Mouse (Mus musculus) heart, embryonic 12.5 days (tissue): ENCODE results near the gene Poc5. TPM values are rescaled to one million over a fixed set of nuclear protein-coding genes. Genes with fewer than 3 reads are reported as not detected.

ENCODE experiments used
- ATAC-seq: fragments of 200-750 bp; cut with Nextera tagmentation; 2 replicates; pipeline ENCODE4 v1.8.0; 2017; ENCODE audit warnings: moderate TSS enrichment, moderate library complexity; ENCODE audit not compliant: insufficient number of reproducible peaks, low FRiP score
- H3K27ac ChIP-seq: fragments of 300-500 bp; sonication (generic); 2 replicates; pipeline ENCODE4 v1.5.1; 2016; ENCODE audit warnings: mild to moderate bottlenecking, moderate library complexity; ENCODE audit not compliant: poor library complexity, severe bottlenecking
- H3K27me3 ChIP-seq: fragments of 300-500 bp; sonication (generic); replicated peaks from 2 replicates; pipeline ENCODE4 v1.6.1; 2016; ENCODE audit warnings: mild to moderate bottlenecking, moderate library complexity
- H3K36me3 ChIP-seq: fragments of 300-500 bp; sonication (generic); 2 replicates; pipeline ENCODE4 v1.6.1; 2016; ENCODE audit warnings: mild to moderate bottlenecking, moderate library complexity
- H3K4me1 ChIP-seq: fragments of 300-500 bp; sonication (generic); replicated peaks from 2 replicates; pipeline ENCODE4 v1.6.1; 2016; ENCODE audit warnings: mild to moderate bottlenecking
- H3K4me2 ChIP-seq: fragments of 300-500 bp; sonication (generic); 2 replicates; pipeline ENCODE4 v1.6.1; 2016; ENCODE audit warnings: mild to moderate bottlenecking, moderate library complexity
- H3K4me3 ChIP-seq: fragments of 300-500 bp; sonication (generic); 2 replicates; pipeline ENCODE4 v1.5.1; 2016; ENCODE audit warnings: mild to moderate bottlenecking
- H3K9ac ChIP-seq: fragments of 300-500 bp; sonication (generic); 2 replicates; pipeline ENCODE4 v1.6.1; 2016; ENCODE audit warnings: mild to moderate bottlenecking, moderate library complexity
- H3K9me3 ChIP-seq: fragments of 300-500 bp; sonication (generic); replicated peaks from 2 replicates; pipeline ENCODE4 v1.6.1; 2016; ENCODE audit warnings: mild to moderate bottlenecking, moderate library complexity
- WGBS: fragments of 180-500 bp; shearing (Covaris S2); methylation state at CpG from one replicate; pipeline ENCODE4 v1.1.7; 2016; 5-methylcytosine and 5-hydroxymethylcytosine counted together
- polyA plus RNA-seq: library from polyadenylated mRNA; unstranded; fragments of >200 nt; fragmentation: Nextera tagmentation; extraction: Ambion mirVana; gene quantifications from 2 replicates; pipeline ENCODE4 v1.2.1, GENCODE M21; 2016

Poc5 gene
- 13.7 and 14.1 TPM in 2 replicates for polyA plus RNA-seq

DNA sequence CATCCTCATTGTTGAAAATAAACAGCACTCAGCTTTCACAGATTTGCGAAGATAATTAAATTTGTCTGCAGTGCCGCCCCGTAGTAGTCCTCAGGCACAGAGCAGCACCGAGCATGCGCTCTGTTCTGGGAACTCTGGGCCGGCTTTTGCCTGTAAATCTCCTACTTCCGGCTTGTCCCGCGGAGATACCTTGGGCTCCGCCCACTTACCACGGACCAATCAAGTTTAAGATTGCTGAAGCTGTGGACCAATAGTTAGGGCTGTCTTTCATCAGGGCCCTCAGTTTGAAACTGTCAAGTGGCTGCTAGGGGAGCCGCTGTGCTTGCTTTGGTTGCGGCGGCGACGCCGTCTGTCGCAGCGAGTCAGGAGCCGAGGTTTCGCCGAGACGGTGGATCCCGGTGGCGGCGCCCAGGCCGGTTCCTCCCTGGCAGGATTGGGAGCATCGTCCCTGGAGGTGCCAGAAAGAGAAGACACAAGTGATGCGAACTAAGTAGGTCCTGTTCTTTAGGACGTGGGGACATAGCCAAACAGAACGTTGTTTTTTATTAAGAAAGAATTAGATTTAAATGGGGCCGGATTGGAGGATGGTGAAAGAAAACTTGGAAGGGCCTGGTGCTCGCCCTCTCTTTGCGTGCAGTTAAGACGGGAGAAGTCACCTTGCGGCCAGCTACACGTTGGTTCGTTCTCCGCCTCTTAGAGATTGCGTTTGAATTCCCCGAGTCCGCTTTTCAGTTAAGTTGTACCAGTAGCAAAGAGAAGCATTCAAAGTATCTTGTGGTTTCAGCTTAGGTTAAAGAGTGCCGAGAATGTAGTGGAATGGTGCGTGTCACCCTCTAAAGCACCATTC lies at the start of gene Poc5:
Gene Poc5, plus strand, starts transcription at position 253 of the 847 bp plus-strand sequence.
- H3K27me3 ChIP-seq: peaks cover 8% of the 10 kb centered on the region; the same call in 1 of the 2 replicates
- H3K36me3 ChIP-seq: peaks cover 28% of the 10 kb centered on the region
- peak within 1 kb of the TSS; percentile 89 for H3K9ac ChIP-seq
- under 1% methylated on average over 44 of the region's 44 CpGs for WGBS
- H3K4me3 ChIP-seq: peak within 1 kb of the TSS; percentile 92
- peaks cover 11% of the 10 kb centered on the region for H3K4me1 ChIP-seq
- H3K9me3 ChIP-seq: peaks cover 5% of the 10 kb centered on the region
- peak within 1 kb of the TSS; percentile 89 for H3K4me2 ChIP-seq
- peak; percentile 100 for ATAC-seq
- H3K27ac ChIP-seq: peak within 1 kb of the TSS; percentile 80

DNA sequence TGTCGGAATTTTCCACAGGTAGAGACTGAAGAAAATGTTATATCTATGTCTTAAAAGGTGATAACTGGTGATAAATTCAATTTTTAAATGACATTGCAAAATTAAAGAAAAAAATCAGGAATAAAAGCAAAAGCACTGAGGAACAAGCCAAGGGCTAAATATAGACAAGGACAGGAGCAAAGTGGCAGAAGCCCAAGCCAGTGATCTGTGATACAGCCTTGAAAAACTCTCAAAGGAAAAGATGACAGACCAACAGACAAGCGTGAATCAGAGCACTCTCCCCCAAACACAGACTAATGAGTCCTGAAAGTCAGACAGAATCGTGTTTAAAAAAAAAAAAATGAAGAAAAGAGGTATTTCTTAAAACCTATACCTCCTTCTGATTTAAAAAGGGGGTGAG lies 46.6 kb upstream of the Poc5 start:
- H3K4me2 ChIP-seq: no peak overlapping the region
- H3K27me3 ChIP-seq: no peaks in the 10 kb centered on the region
- no peak overlapping the region for H3K9ac ChIP-seq
- no peaks in the 10 kb centered on the region for H3K36me3 ChIP-seq
- WGBS: 56% methylated on average over 3 of the region's 3 CpGs
- no peaks in the 10 kb centered on the region; the same call in 1 of the 2 replicates for H3K4me1 ChIP-seq
- ATAC-seq: no peak
- no peak overlapping the region for H3K4me3 ChIP-seq
- H3K9me3 ChIP-seq: no peaks in the 10 kb centered on the region; the same call in 1 of the 2 replicates
- H3K27ac ChIP-seq: no peak overlapping the region

DNA sequence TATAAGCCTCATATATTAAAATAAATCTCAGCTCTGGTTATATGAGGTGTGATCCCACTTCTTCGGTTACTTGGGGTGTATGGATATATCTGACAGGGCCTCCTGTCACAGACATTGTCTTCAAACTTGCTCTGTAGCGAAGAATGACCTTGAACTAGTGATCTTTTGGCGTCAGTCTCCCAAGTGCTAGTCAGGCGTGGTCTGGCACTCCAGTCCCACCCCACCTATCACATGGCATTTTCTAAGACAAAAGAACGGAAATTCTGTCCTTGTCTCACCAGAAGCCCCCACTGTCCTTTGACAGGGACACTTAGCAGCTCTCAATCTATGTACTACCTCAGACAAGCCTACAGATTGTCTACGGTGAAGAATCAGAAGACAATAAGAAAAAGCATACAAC lies 43.3 kb upstream of the Poc5 start:
- Histone ChIP-seq H3K4me2 (no peak overlapping the region), H3K4me3 (no peak overlapping the region), H3K36me3 (no peaks in the 10 kb centered on the region), H3K27me3 (no peaks in the 10 kb centered on the region), H3K9me3 (no peaks in the 10 kb centered on the region; the same call in 1 of the 2 replicates), H3K4me1 (no peaks in the 10 kb centered on the region; the same call in 1 of the 2 replicates), H3K9ac (no peak overlapping the region), H3K27ac (no peak overlapping the region)
- 56% methylated on average over 6 of the region's 6 CpGs for WGBS
- ATAC-seq: no peak

DNA sequence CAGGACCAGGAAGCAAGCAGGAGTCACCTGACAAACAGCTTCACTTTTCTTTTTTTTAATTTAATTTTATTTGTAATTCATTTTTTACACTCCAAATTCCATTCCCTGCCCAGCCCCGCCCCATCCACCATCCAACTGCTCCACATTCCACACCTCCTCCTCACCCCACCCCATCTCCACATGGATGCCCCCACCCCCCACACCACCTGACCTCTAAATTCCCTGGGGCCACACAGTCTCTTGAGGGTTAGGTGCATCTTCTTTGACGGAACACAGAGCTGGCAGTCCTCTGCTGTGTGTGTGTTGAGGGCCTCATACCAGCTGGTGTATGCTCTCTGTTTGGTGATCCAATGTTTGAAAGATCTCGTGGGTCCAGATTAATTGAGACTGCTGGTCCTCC lies 41.5 kb upstream of the Poc5 start:
- Histone ChIP-seq H3K4me2 (no peak overlapping the region), H3K36me3 (no peaks in the 10 kb centered on the region), H3K9me3 (no peaks in the 10 kb centered on the region; the same call in 1 of the 2 replicates), H3K9ac (no peak overlapping the region), H3K27me3 (no peaks in the 10 kb centered on the region), H3K4me1 (no peaks in the 10 kb centered on the region; the same call in 1 of the 2 replicates), H3K4me3 (no peak overlapping the region), H3K27ac (no peak overlapping the region)
- ATAC-seq: no peak
- WGBS: 49% methylated on average over 3 of the region's 3 CpGs

DNA sequence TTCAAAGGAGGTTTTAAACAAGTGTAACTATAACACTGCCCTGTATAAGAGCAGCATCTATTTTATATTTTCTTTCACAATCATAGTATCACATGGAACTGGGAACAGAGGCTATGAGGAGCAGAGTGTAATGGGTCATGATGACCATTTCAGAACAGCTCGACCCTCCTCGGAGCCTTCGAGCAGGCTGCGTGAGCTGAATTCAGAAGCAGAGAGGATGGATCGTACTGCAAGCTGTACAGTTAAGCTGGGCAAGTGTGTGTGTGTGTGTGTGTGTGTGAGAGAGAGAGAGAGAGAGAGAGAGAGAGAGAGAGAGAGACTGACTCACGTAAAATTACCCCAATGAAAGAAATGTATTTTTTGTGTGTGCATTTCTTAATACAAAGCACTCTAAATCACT lies 37.9 kb upstream of the Poc5 start:
- ATAC-seq: no peak
- Histone ChIP-seq H3K9me3 (no peaks in the 10 kb centered on the region), H3K27ac (no peak overlapping the region), H3K9ac (no peak overlapping the region), H3K4me1 (no peaks in the 10 kb centered on the region), H3K4me3 (no peak overlapping the region), H3K36me3 (no peaks in the 10 kb centered on the region), H3K4me2 (no peak overlapping the region), H3K27me3 (no peaks in the 10 kb centered on the region)
- 87% methylated on average over 6 of the region's 6 CpGs for WGBS

DNA sequence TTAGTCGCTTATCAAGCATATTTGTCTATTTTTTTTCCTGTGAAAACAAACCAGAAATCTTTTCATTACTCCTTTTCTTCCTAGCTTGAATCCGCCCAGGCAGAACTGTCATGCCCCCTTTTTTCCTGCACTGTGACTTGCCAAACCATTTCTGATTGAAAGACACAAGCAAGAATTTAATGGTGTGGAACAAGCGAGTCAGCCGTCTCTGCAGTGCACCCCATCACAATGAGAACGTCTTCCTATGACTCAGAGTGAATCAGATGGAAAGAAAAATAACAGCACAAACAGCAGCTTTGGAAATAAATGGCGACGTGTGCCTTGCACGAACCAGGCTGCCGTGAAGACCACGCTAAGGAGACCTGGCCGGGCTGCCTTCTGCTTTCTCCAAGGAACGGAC lies 36.8 kb upstream of the Poc5 start:
- WGBS: 75% methylated on average over 12 of the region's 12 CpGs
- Histone ChIP-seq H3K27me3 (no peaks in the 10 kb centered on the region), H3K9me3 (no peaks in the 10 kb centered on the region), H3K36me3 (no peaks in the 10 kb centered on the region), H3K4me2 (peak overlapping the region; percentile 28; the same call in 1 of the 2 replicates), H3K4me1 (no peaks in the 10 kb centered on the region), H3K27ac (no peak overlapping the region), H3K4me3 (no peak overlapping the region), H3K9ac (no peak overlapping the region)
- no peak for ATAC-seq

DNA sequence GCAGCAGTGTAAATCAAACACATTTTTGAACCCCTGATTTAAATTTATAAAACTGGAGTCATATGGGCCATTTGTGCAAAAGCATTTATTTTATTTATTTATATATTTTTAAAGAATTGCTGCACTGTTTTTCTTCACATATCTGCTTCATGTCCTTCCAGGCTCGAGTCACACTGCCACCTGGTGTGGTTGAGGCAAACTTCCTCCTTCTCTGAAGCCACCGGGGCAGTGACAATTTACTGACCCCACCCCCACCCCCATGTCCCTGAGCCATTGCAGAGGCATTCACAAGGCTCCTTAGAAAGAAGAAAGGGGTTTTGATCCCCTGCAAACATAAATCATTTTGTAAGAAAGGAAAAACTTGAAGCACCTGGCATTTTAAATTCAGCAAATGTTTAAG lies 12.6 kb upstream of the Poc5 start:
- Histone ChIP-seq H3K36me3 (no peaks in the 10 kb centered on the region), H3K4me3 (no peak overlapping the region), H3K27ac (no peak overlapping the region), H3K27me3 (no peaks in the 10 kb centered on the region), H3K9me3 (peaks cover 3% of the 10 kb centered on the region; the same call in 1 of the 2 replicates), H3K4me2 (no peak overlapping the region), H3K9ac (no peak overlapping the region), H3K4me1 (no peaks in the 10 kb centered on the region)
- ATAC-seq: no peak
- WGBS: 7% methylated on average over 2 of the region's 2 CpGs

DNA sequence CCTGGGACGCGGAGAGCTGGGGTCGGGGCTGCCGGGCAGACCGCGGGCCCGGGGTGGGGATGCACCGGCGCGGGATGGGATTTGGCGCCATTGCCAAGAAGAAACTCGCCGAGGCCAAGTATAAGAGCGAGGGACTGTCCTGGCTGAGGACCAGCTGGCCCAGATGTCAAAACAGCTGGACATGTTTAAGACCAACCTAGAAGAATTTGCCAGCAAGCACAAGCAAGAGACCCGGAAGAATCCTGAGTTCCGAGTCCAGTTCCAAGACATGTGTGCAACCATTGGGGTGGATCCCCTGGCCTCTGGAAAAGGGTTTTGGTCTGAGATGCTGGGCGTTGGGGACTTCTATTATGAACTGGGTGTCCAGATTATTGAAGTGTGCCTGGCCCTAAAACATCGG lies 11.2 kb upstream of the Poc5 start:
- no peaks in the 10 kb centered on the region for H3K36me3 ChIP-seq
- no peak for ATAC-seq
- no peaks in the 10 kb centered on the region for H3K4me1 ChIP-seq
- H3K4me2 ChIP-seq: no peak overlapping the region
- no peak overlapping the region for H3K4me3 ChIP-seq
- H3K9ac ChIP-seq: no peak overlapping the region
- 90% methylated on average over 18 of the region's 18 CpGs for WGBS
- no peaks in the 10 kb centered on the region for H3K27me3 ChIP-seq
- no peak overlapping the region for H3K27ac ChIP-seq
- no peaks in the 10 kb centered on the region; the same call in 1 of the 2 replicates for H3K9me3 ChIP-seq

DNA sequence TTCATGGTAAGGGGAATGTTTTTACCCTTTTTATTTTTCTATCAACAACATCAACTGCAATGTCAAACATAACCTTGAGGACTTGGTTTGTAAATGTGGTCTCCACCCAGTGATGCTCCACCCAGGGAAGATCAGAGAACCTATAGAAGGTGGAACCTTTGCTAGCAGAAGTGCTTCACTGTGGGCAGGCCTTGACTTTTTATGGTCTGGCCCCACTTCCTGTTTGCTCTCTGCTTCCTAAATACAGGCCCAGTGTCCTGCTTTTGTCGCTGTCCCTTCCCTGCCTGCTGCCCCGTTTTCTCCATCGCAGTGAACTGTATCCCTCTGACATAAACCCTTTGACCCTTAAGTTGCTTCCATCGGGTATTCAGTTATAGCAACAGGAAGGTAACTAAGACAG lies 10.2 kb upstream of the Poc5 start:
- Histone ChIP-seq H3K4me3 (no peak overlapping the region), H3K4me1 (no peaks in the 10 kb centered on the region), H3K4me2 (no peak overlapping the region), H3K9ac (no peak overlapping the region), H3K27me3 (no peaks in the 10 kb centered on the region), H3K9me3 (no peaks in the 10 kb centered on the region), H3K36me3 (no peaks in the 10 kb centered on the region), H3K27ac (no peak overlapping the region)
- WGBS: 67% methylated on average over 4 of the region's 4 CpGs
- no peak for ATAC-seq

DNA sequence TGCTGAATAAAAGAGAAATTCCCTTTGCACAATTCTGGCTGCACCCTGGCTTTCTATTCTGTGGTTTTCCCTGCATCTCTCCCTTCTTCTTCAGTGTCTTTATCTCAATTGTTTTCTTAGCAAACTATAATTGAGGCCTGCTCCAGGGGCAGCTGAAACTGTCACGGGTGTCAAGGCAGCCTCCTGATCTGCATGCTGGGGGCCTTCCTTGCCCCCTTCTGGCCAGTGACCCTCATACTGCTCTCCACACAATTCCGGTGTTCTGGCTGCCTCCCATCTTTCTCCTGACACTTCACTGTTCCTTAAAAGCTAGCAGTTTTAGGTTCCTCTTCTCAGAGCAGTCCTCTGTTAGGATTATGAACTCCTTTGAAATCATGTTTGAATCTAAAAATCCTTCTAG lies 1.2 kb downstream of the Poc5 start:
- Histone ChIP-seq H3K27ac (no peak overlapping the region), H3K27me3 (no peaks in the 10 kb centered on the region), H3K9ac (peak overlapping the region; percentile 89), H3K36me3 (peaks cover 37% of the 10 kb centered on the region), H3K9me3 (peaks cover 5% of the 10 kb centered on the region), H3K4me2 (peak overlapping the region; percentile 89), H3K4me3 (peak overlapping the region; percentile 92), H3K4me1 (peaks cover 11% of the 10 kb centered on the region)
- WGBS: 8% methylated on average over 2 of the region's 2 CpGs
- ATAC-seq: no peak

DNA sequence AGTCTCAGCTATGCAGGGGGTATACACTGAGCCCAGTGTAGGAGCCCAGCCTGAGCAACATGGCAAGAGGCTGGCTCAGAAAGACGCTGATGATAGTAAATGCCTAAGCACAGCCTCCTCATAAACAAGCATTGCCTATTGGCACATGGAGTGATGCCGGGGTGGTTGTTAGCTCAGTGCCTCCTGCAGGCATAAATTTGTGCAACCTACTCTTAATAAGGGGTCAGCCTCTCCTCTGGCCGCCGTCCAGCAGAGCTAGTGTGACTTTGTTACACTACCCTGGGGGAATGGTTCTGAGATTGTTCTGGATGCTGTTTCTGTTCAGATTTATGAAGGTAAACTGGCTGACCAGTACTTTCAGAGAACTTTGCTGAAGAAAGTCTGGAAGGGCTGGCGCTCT lies 13.2 kb downstream of the Poc5 start:
- no peak for ATAC-seq
- no peaks in the 10 kb centered on the region for H3K27me3 ChIP-seq
- H3K27ac ChIP-seq: no peak overlapping the region
- H3K36me3 ChIP-seq: peaks cover 84% of the 10 kb centered on the region
- WGBS: 90% methylated on average over 5 of the region's 5 CpGs
- H3K4me1 ChIP-seq: no peaks in the 10 kb centered on the region
- H3K9me3 ChIP-seq: no peaks in the 10 kb centered on the region
- H3K4me3 ChIP-seq: no peak overlapping the region
- no peak overlapping the region for H3K4me2 ChIP-seq
- H3K9ac ChIP-seq: no peak overlapping the region
